Mouse (Mus musculus): ENCODE measurements around the gene Gm45140.

Gene Gm45140

DNA sequence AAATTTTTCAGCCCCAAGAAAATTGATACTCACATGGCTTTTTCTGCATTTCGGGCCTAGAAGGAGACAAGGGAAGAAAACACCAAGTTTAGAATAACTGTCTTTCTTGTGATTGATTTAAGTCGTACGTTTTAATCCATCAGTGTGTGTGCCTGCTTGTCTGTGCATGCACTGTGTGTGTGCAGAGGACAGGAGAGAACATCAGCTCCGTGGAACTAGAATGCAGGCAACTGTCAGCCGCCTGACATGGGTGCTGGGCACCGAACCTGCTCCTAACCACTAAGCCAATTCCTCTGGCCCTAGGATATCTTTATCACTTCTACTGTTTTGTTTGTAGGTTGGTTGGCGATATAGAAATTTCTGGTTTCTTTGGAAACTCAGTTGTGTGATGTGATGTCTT lies at the start of gene Gm45140:
Gm45140 (minus strand) TSS at position 101 of the 400 bp plus-strand sequence.
- ATAC-seq (ENCODE audit: insufficient number of reproducible peaks, low FRiP score, low TSS enrichment) = no peak

- ATAC-seq (ENCODE audit: insufficient number of reproducible peaks, low FRiP score, low TSS enrichment) = no peak
These were observed 47.2 kb upstream of the Gm45140 start for GRCm38 (mm10) chr6:87882816-87883215.

GRCm38 (mm10) chr6:87882221-87882620 lies 46.6 kb upstream of the Gm45140 start:
- ATAC-seq (ENCODE audit: insufficient number of reproducible peaks, low FRiP score, low TSS enrichment) = no peak

GRCm38 (mm10) chr6:87879628-87880027 lies 44.0 kb upstream of the Gm45140 start:
- no peak for ATAC-seq (ENCODE audit: insufficient number of reproducible peaks, low FRiP score, low TSS enrichment)

DNA sequence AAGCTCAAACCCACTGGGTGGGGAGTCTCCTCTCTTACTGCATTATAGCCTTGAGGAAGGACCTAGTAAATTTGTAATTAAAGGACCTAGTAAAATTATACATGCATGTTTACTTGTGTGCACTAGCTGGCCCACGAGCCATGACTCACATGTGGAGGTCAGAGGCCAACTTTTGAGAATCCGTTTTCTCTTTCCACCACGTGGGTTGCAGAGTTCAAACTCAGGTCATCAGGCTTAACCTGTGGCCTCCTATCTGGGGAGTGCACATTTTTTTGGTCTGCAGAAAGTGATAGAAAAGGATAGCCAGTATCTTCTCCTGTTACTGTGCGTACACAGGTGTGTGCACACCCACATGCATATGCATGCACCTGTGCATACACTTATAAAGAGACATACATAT lies 43.4 kb upstream of the Gm45140 start:
- ATAC-seq (ENCODE audit: insufficient number of reproducible peaks, low FRiP score, low TSS enrichment) = no peak

DNA sequence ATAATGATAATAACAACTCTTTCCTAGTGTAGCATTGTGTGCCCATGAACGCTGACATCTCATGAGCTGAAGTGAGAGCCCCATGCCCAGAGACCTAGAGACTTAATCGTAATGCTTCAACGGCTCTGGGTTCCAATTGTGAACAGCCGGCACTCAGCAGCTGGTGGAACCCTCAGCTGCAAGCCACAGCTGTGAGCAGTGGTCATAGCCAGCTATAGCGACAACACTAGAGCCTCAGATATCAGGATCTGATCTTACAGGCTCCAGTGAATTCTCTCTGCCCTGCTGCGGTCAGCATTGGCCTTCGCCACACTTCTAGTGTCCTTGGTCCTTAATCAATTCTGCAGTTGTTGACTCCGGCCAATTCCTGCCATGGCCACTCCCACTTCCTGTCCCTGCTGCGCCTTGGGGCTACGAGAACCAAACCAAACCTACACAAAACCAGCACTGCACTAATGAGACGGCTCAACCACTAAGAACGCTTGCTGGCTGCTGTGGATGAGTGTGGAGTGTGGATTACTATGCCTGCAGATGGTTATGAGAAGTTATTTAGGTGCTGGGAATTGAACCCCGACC lies 40.6 kb upstream of the Gm45140 start:
- ATAC-seq (ENCODE audit: insufficient number of reproducible peaks, low FRiP score, low TSS enrichment) = no peak

GRCm38 (mm10) chr6:87875562-87875961 lies 40.0 kb upstream of the Gm45140 start:
- ATAC-seq (ENCODE audit: insufficient number of reproducible peaks, low FRiP score, low TSS enrichment) = no peak

- ATAC-seq (ENCODE audit: insufficient number of reproducible peaks, low FRiP score, low TSS enrichment) = no peak
These were observed 39.5 kb upstream of the Gm45140 start for GRCm38 (mm10) chr6:87875083-87875482.

DNA sequence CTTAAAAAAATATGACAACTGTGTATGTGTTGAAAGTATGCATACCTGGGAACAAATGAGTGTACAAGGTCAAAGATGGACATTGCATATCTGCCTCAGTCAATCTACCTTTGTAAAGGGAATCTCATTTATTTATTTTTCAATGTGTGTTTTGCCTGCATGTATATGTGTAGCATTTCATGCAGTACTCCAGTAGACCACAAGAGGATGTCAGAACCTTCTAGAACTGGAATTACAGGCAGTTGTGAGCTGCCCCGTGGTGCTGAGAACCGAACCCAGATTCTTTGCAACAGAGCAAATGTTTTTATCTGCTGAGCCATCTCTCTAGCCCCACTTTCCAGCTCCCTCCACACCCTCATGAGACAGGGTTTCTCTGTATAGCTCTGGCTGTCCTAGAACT lies 38.4 kb upstream of the Gm45140 start:
- no peak for ATAC-seq (ENCODE audit: insufficient number of reproducible peaks, low FRiP score, low TSS enrichment)

- no peak for ATAC-seq (ENCODE audit: insufficient number of reproducible peaks, low FRiP score, low TSS enrichment)
These were observed 37.5 kb upstream of the Gm45140 start for GRCm38 (mm10) chr6:87873104-87873503.

DNA sequence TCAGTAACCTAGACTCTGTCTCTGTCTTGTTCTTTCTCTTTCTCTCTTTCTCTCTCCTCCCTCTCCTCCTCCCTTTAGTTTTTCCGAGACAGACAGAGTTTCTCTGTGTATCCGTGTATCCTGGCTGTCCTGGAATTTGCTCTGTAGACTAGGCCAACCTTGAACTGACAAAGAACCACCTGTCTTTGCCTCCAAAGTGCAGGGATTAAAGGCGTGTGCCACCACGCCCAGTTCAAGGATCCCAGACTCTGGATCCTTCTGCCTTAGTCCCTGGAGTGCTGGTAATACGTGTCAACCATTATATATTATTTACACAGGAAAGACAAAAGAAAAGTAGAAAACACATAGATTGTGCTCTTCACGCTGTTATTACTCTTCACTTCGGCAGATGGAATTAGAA lies 35.6 kb upstream of the Gm45140 start:
- no peak for ATAC-seq (ENCODE audit: insufficient number of reproducible peaks, low FRiP score, low TSS enrichment)

- no peak for ATAC-seq (ENCODE audit: insufficient number of reproducible peaks, low FRiP score, low TSS enrichment)
These were observed 34.8 kb upstream of the Gm45140 start for GRCm38 (mm10) chr6:87870440-87870839.

- ATAC-seq (ENCODE audit: insufficient number of reproducible peaks, low FRiP score, low TSS enrichment) = no peak
These were observed 33.4 kb upstream of the Gm45140 start for GRCm38 (mm10) chr6:87868871-87869506.

- ATAC-seq (ENCODE audit: insufficient number of reproducible peaks, low FRiP score, low TSS enrichment) = no peak
These were observed 31.7 kb upstream of the Gm45140 start for GRCm38 (mm10) chr6:87867256-87867655.

DNA sequence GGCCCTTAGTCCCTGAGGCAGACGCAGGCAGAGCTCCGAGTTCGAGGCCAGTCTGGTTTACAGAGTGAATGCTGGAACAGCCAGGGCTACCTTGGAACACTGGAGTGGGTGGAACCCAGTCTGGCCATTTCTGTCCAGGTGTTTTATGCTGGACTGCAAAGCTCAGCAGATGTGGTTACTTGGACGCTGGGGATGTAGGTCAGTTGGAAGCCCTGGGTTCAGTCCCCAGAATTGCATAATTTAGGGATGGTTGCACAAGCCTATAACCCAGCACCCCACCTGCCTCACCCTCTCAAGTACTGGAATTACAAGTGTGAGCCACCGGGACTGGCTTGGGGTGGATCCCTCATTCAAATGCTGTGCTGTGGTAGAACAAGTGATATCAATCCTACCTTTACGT lies 30.6 kb upstream of the Gm45140 start:
- no peak for ATAC-seq (ENCODE audit: insufficient number of reproducible peaks, low FRiP score, low TSS enrichment)

- no peak for ATAC-seq (ENCODE audit: insufficient number of reproducible peaks, low FRiP score, low TSS enrichment)
These were observed 21.5 kb upstream of the Gm45140 start for GRCm38 (mm10) chr6:87857071-87857470.

DNA sequence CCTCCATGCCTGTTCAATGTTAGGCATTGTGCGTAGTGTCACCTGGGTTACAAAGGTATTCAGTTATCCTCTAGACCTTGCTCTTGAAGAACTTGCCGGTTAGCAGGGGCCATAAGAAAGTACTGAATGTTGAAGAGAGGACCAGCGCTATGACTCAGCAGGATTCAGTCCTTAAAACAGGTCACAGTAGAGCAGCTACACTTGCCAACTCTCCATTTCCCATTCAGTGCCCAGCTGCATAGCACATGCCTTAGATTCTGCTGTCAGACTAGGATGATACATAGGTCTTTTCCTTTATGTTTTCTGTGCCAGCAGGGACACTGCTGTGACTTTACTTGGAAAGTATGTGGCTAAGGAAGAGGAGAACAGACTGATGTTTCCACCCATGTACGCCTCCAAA lies 17.9 kb upstream of the Gm45140 start:
- no peak for ATAC-seq (ENCODE audit: insufficient number of reproducible peaks, low FRiP score, low TSS enrichment)

DNA sequence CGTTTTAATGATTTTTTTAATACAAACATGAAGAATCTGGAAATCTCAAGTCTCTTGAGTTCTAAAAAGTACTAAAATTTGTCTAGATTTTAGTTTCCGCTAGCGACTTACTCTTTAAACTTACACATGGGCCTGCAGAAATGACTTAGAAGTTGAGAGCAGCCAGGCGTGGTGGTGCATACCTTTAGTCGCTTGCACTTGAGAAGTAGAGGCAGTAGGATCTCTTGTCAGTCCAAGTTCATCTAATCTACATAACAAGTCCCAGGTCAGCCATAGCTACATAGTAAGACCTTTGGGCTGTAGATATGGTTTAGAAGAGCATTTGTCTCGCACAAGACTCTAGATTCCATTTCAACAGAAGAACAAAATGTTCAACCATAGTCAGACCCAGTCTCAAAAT lies 16.3 kb upstream of the Gm45140 start:
- no peak for ATAC-seq (ENCODE audit: insufficient number of reproducible peaks, low FRiP score, low TSS enrichment)

GRCm38 (mm10) chr6:87850900-87851614 lies 15.5 kb upstream of the Gm45140 start, which contains the start of gene Cnbp:
Gene Cnbp (minus strand): TSS chr6:87851106.
- ATAC-seq (ENCODE audit: insufficient number of reproducible peaks, low FRiP score, low TSS enrichment) = peak; percentile 96

DNA sequence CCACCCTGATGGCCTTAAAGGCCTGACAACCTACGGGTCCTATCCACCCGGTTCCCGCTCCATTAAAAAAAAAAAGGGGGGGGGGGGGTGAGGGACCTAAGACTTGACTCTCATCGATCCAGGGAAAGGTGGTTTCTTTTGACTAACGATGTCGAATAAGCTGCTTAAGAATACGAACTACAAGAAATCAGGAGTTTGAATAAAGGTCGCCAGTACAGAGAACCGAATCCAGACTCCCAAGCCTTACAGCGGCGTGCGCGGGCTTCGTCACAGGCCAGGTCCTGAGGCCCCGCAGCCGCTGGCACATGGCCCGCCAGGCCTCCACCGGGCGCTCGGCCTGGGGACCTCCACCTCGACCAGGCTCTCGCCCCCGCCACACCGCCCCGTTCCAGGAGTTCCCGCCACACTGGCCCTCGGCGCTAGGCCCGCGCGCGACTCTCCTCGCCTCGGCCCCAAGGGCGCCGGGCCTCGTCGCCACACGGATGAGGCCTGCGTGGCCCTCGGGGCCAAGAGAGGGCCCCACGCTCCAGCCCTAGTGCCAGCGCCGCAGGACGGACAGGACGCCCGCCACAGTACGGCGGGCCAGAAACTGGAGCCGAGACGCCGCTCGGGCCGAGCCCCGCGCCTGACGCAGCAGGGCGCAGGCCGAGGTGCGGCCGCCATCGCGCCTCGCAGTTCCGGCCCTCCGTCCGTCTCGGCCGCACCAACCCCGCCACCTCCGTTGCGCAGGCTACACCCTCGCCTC lies 14.7 kb upstream of the Gm45140 start:
- peak; percentile 60 for ATAC-seq (ENCODE audit: insufficient number of reproducible peaks, low FRiP score, low TSS enrichment)

- no peak for ATAC-seq (ENCODE audit: insufficient number of reproducible peaks, low FRiP score, low TSS enrichment)
These were observed 14.2 kb upstream of the Gm45140 start for GRCm38 (mm10) chr6:87849780-87850154.
